Mouse (Mus musculus): ENCODE results near the gene Tbc1d25.

GRCm38 (mm10) chrX:8182871-8183540, 7.0 kb upstream of the Tbc1d25 start:
- TF ChIP-seq CTCF (IDR thresholded peaks at IDR 0.05; ENCODE audit: low read depth) (no peak), EP300 (IDR thresholded peaks at IDR 0.05; ENCODE audit: low read depth) (no peak)

Measured in heart, postnatal 0 days (tissue).